ENCODE assay signal across 8 mouse cellular contexts in the genomic region with DNA sequence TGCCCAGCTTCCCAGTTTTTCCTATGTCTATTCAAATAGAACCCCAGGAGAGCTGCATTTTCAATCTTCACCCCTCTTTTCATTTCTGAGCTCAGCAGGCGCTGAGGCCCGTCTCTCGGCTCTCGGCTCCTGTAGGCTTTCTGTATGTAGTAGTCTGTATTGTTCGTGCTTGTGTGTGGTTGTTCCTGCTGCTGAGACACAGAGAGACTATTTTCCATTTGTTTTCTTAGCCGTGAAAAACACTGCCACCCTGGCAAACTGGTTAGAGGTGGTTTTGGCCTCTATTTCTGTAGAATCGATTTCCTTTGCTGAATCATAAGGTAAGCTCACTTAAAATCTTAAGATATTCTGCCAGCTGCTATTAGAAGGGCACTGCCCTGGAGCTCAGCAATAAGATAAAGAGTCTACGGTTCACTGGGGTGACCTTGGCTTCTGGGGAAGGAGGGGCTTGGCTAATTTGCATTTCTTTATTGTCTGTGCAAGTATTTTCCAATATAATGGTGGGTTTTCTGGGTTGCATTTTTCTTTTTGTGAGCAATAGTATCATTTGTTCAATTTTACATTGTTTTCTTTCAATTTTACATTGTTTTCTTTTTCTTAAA. TPM values are rescaled to one million over a fixed set of nuclear protein-coding genes. Genes with fewer than 3 reads are reported as not detected.
A peak's percentile ranks its signal among the peaks of the same experiment; 100 is the strongest.
DNase-seq lines count a peak whose midpoint lies in the region; ATAC-seq lines count a peak whose summit lies in the region.

TSS of gene Igsf8 (plus strand) at position 165 of the 602 bp plus-strand sequence.

- 76% methylated on average over 8 of the region's 8 CpGs for WGBS in liver, embryonic 11.5 days
- 68% methylated on average over 8 of the region's 8 CpGs for WGBS in limb, embryonic 12.5 days
- 19% methylated on average over 8 of the region's 8 CpGs for WGBS in neural tube, embryonic 15.5 days

- H3K4me3 ChIP-seq in liver, embryonic 11.5 days (ENCODE audit: low read depth, low read length): no peak within 1 kb of the TSS
- H3K4me3 ChIP-seq in brown adipose tissue, adult 24 weeks (ENCODE audit: insufficient read depth, low read depth, low read length): no peak within 1 kb of the TSS
- no peak within 1 kb of the TSS for H3K4me3 ChIP-seq in limb, embryonic 12.5 days (replicated peaks)
- H3K4me3 ChIP-seq in neural tube, embryonic 15.5 days (replicated peaks): no peak within 1 kb of the TSS

- H3K27ac ChIP-seq in liver, embryonic 11.5 days (ENCODE audit: low read depth, low read length): no peak within 1 kb of the TSS
- no peak within 1 kb of the TSS for H3K27ac ChIP-seq in brown adipose tissue, adult 24 weeks (replicated peaks; ENCODE audit: low read depth, low read length)
- no peak within 1 kb of the TSS for H3K27ac ChIP-seq in limb, embryonic 12.5 days
- H3K27ac ChIP-seq in neural tube, embryonic 15.5 days (replicated peaks): peak within 1 kb of the TSS; percentile 51; the same call in 1 of the 2 replicates

- H3K4me2 ChIP-seq in liver, embryonic 11.5 days: no peak within 1 kb of the TSS
- H3K4me2 ChIP-seq in limb, embryonic 12.5 days: no peak within 1 kb of the TSS
- H3K4me2 ChIP-seq in neural tube, embryonic 15.5 days: no peak within 1 kb of the TSS

- no peak for DNase-seq in liver, embryonic 11.5 days (ENCODE audit: low spot score)
- DNase-seq in liver: no peak
- no peak for DNase-seq in heart, postnatal 10 days
- DNase-seq in thymus, postnatal 4 days: no peak

- no peak for ATAC-seq in liver, embryonic 11.5 days (replicated peaks; ENCODE audit: low FRiP score)
- no peak for ATAC-seq in limb, embryonic 12.5 days (ENCODE audit: insufficient number of reproducible peaks, insufficient read depth, low FRiP score, low TSS enrichment, low read depth)
- no peak for ATAC-seq in neural tube, embryonic 15.5 days (ENCODE audit: low FRiP score)
- ATAC-seq in CD4-positive, CD25-positive, alpha-beta regulatory T cell, adult 4 months: no peak

- H3K27me3 ChIP-seq in liver, embryonic 11.5 days (replicated peaks; ENCODE audit: control insufficient read depth, insufficient read depth, low read length): no peaks in the 10 kb centered on the region
- no peaks in the 10 kb centered on the region for H3K27me3 ChIP-seq in limb, embryonic 12.5 days
- H3K27me3 ChIP-seq in neural tube, embryonic 15.5 days (replicated peaks): no peaks in the 10 kb centered on the region

- H3K4me1 ChIP-seq in liver, embryonic 11.5 days (replicated peaks; ENCODE audit: control insufficient read depth, insufficient read depth, low read length): no peaks in the 10 kb centered on the region
- no peaks in the 10 kb centered on the region for H3K4me1 ChIP-seq in brown adipose tissue, adult 24 weeks (ENCODE audit: control insufficient read depth, insufficient read depth, insufficient read length, low read length)
- H3K4me1 ChIP-seq in limb, embryonic 12.5 days (replicated peaks): no peaks in the 10 kb centered on the region
- H3K4me1 ChIP-seq in neural tube, embryonic 15.5 days: 0 out of 2 replicates have a peak, but pooled peaks cover 2% of the 10 kb centered on the region

- H3K9me3 ChIP-seq in liver, embryonic 11.5 days (ENCODE audit: control insufficient read depth, low read length): no peaks in the 10 kb centered on the region
- H3K9me3 ChIP-seq in limb, embryonic 12.5 days: peaks cover 4% of the 10 kb centered on the region
- H3K9me3 ChIP-seq in neural tube, embryonic 15.5 days (replicated peaks): no peaks in the 10 kb centered on the region

- no peaks in the 10 kb centered on the region for H3K36me3 ChIP-seq in liver, embryonic 11.5 days (ENCODE audit: control insufficient read depth, insufficient read depth, low read length)
- no peaks in the 10 kb centered on the region for H3K36me3 ChIP-seq in limb, embryonic 12.5 days
- H3K36me3 ChIP-seq in neural tube, embryonic 15.5 days: no peaks in the 10 kb centered on the region

- H3K9ac ChIP-seq in liver, embryonic 11.5 days (ENCODE audit: low read depth, low read length): no peak within 1 kb of the TSS
- H3K9ac ChIP-seq in limb, embryonic 12.5 days (replicated peaks): no peak within 1 kb of the TSS
- no peak within 1 kb of the TSS for H3K9ac ChIP-seq in neural tube, embryonic 15.5 days (replicated peaks)

- intact Hi-C loops in heart, postnatal 10 days (cut with DNase I): no loop called here

RNA-seq across cellular contexts. Expression of gene Igsf8, which starts in this region (rescaled TPM):
- polyA plus RNA-seq in liver, embryonic 11.5 days (2014; fragmentation: Nextera tagmentation; extraction: Ambion mirVana): 32.9 and 33.9 TPM in 2 replicates
- 4.3 and 10.5 TPM in 2 replicates for polyA plus RNA-seq in brown adipose tissue, adult 24 weeks (2012; ENCODE audit: insufficient read depth, insufficient read length, missing spikeins)
- total RNA-seq in heart, postnatal 10 days (2021): 10 to 100 TPM; 13.6 to 17.1 TPM
- 44.1 and 45.9 TPM in 2 replicates for polyA plus RNA-seq in limb, embryonic 12.5 days (2016; fragmentation: Nextera tagmentation; extraction: Ambion mirVana)
- 70.9 and 71.3 TPM in 2 replicates for polyA plus RNA-seq in neural tube, embryonic 15.5 days (2015; fragmentation: Nextera tagmentation; extraction: Ambion mirVana)
- 1 to 10 TPM; 3.8 to 5.5 TPM for polyA plus RNA-seq in CD4-positive, CD25-positive, alpha-beta regulatory T cell, adult 4 months (2017; shearing (Covaris generic))
